Mouse (Mus musculus) erythroblast, embryonic 14.5 days (primary cell): ENCODE data around the gene Dock10.

ENCODE experiments used
- GATA1 ChIP-seq: IDR thresholded peaks from 2 replicates; pipeline ENCODE4 v1.6.1; 2012; ENCODE audit warnings: low read length, inconsistent platforms, mixed read lengths
- TAL1 ChIP-seq: IDR thresholded peaks from 3 replicates; pipeline ENCODE4 v1.6.1; 2012; ENCODE audit warnings: low read length, inconsistent platforms, mixed read lengths

GRCm38 (mm10) chr1:80499264-80499663, 259.1 kb downstream of the Dock10 start:
- TF ChIP-seq GATA1 (no peak), TAL1 (no peak)
